Mouse (Mus musculus) olfactory bulb, adult 2 months (tissue): Measurements from ENCODE around the gene Plcxd2.

Experiments
- CTCF ChIP-seq: fragments of 200-500 bp; IDR thresholded peaks from 2 replicates; pipeline ENCODE4 v1.5.1; 2012; ENCODE audit warnings: low read depth, mild to moderate bottlenecking, low read length, moderate library complexity; ENCODE audit not compliant: insufficient read depth
- POLR2A ChIP-seq: fragments of 200-500 bp; IDR thresholded peaks from 2 replicates; pipeline ENCODE4 v1.6.1; 2012; ENCODE audit warnings: mild to moderate bottlenecking, low read depth, low read length, moderate library complexity; ENCODE audit not compliant: insufficient read depth

DNA sequence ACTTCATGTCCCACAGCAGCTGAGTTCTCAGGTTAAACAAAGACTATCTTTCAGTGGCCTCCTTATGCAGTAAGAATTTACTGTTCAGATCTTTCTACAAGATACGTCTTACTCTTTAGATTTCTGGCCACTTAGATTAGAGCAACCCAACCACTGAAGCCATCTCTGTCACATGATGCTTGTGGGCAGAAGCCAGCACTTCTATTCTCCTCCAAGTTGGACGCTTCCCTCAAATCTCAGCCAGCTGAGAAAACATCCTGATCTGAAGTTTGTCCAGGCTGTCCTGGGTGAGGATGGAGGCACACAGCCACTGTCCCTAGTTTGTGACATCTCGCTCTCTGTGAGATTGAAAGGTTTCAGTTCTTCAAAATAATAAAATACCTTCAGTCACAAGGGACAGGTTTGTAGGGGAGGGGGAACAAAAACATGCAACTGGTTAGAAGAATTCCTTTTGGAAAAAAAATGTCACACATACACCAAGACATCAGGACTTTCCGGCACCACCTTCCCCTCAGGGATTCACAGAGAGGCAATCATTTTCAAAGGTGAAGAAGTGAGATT is 53.5 kb downstream of the Plcxd2 start:
- TF ChIP-seq CTCF (no peak), POLR2A (no peak)
